Mouse (Mus musculus): Measurements from ENCODE around the gene Ccdc167.
A peak's percentile ranks its signal among the peaks of the same experiment; 100 is the strongest.

The Ccdc167 gene

GRCm38 (mm10) chr17:29716732-29717445, at the start of gene Ccdc167:
Ccdc167 (minus strand) TSS chr17:29717044.
- peak; percentile 95 for DNase-seq

GRCm38 (mm10) chr17:29765380-29765779, 48.5 kb upstream of the Ccdc167 start:
- DNase-seq: no peak

GRCm38 (mm10) chr17:29762551-29762950, 45.7 kb upstream of the Ccdc167 start:
- DNase-seq: peak; percentile 75 to 77

GRCm38 (mm10) chr17:29761938-29762337, 45.1 kb upstream of the Ccdc167 start:
- DNase-seq: no peak

- no peak for DNase-seq
These were observed 43.8 kb upstream of the Ccdc167 start for GRCm38 (mm10) chr17:29760404-29761375.

GRCm38 (mm10) chr17:29759963-29760362, 43.1 kb upstream of the Ccdc167 start:
- no peak for DNase-seq

DNA sequence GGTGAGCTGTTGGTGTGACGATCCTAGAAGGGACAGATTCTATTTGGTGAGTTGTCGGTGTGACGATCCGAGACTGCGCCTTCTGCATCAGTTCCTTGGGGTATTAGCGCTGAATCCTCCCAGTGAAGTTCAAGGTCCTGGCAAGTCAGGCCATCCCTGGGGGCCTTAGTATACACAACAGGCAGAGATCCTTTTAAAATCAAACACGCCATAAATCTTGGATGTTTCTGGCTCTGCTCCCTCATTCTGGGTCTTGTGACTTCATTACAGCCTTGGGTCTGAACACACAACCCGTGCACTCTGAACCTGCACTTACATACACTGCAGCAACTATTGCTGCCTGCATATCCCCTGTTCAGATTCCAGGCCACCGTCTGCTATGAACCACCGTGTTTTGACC, 39.5 kb upstream of the Ccdc167 start:
- no peak for DNase-seq

- DNase-seq: no peak
These were observed 37.7 kb upstream of the Ccdc167 start for GRCm38 (mm10) chr17:29754510-29754909.

DNA sequence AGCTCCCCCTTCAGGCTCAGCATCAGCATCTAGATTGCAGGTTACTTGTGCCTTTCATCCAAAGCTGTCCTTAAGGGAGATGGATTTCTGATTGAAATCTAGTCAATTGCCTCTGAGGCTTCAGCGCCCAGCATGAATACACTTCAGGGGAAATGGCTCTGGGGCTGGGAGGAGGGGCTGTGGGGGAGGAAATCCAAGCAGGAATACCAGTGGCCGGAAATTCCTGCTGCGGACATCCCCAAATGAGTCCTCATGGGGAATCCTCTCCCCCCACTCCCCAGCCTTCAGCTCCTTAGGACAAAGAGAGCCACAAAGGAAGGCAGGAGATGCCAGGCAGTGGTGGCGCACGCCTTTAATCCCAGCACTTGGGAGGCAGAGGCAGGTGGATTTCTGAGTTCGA, 30.6 kb upstream of the Ccdc167 start:
- no peak for DNase-seq

- DNase-seq: no peak
These were observed 21.3 kb upstream of the Ccdc167 start for GRCm38 (mm10) chr17:29737849-29738804.

DNA sequence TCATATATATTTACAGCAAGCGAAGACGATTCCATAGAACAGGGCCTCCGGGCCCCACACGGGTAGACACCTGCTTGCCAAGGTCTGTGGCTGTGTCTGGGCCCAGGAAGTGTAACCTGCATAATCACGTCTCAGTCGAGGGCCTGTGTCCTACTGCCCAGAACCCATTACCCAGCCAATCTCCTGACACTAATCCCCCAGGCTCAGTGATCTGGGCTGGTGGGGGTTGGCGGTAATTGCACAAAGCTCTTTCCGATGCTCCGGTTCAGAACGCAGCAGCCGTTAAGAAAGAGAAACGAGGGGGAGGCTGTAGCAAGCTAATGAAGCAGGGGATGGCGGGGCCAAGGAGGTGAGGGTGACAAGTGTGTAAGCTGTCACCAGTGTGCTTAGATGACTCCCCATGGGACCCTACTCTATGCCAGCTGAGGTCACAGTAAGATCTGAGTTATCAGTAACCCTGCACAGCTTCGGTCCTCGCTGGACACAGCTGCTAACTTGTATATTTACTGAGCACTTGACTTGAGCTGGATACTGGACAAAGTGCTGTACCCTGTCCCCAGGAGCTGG, 19.7 kb upstream of the Ccdc167 start:
- no peak for DNase-seq

- no peak for DNase-seq
These were observed 15.7 kb upstream of the Ccdc167 start for GRCm38 (mm10) chr17:29732522-29732921.

DNA sequence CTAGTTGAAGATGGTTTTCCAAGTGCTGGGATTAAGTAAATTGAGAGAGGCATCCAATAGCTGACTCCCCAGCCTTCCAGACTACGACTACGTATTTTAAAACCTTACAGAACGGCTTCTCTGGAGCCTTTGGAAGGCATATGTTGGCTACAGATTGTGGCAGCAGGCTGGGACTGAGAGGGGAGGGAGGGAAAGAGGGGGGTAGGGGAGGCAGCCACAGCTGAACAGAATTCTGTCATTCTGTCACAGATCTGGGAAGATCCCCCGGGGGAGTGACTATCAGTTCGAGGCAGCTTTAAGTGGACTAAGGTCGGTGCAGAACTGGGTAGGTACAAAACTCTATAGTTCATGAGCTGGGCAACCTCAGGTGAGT, 15.1 kb upstream of the Ccdc167 start:
- DNase-seq: no peak

DNA sequence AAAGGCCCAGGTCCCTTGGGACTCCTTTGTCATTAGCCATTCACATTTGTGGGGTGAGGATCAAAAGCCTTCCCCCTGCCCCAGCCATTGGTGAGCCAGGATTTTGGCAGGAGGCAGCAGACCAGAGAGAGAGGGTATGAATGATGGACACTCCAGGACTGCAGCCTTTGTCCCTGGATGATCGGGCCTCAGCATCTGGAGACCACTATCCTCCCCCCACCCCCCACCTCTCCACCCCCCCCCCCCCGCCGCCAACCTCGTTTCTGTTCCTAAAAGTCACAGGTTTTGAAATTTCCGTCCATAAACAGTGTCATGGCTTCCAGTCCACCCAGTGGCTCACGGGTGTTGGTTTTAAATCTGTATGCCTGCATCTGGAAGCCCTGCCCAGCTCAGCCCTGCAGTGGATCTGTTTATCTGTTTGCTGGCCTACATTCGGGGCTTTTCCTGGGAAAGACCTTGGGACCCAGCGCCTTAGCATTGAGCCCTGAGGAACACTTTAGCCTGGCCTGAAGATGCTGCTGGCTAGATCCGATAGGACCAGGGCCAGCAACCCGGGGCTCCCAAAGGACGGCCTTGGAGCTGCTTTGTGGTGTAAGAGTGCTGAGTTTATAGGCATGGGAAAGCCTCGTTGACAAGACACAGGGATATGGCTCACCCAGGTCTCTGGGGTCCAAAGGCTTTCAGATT, 14.6 kb upstream of the Ccdc167 start:
- DNase-seq: no peak

DNA sequence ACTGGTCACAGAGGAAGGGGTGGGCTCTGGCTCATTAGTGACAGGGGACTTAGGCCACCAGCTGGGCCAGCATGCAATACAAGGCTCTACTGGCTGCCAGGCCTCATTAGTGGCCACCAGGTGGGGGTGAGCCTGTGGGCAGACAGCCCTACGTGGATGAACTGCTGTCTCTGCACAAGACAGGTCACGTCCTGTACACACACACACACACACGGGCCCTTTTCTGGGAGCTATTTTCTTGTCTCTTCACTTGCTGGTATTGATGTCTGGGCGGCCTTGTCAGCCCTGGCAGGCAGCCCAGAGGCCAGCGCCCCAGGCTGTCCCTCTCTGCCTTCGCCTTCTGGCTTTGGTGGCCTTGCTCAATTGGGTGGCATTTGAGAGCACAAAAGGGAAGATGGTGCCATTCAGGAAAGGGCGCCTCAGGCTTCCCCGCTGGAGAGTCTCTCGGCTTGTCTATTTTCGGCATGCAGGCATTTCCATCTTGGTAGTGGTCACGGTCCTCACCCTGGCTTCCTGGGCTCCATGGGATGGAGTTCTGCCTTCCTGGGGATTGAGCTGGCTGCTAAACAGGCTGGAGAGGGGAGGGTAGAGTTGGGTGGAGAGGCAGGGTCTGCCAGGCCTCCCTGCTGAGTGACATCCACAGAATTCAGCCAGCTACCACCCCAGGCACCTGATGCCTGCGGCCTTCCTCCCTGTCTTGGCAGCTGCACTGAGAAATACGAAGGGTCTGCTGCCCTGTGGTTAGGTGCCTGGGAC, 13.8 kb upstream of the Ccdc167 start:
- no peak for DNase-seq

- DNase-seq: peak in 1 of 2 experiments; percentile 22
These were observed 11.2 kb upstream of the Ccdc167 start for GRCm38 (mm10) chr17:29728082-29728481.

DNA sequence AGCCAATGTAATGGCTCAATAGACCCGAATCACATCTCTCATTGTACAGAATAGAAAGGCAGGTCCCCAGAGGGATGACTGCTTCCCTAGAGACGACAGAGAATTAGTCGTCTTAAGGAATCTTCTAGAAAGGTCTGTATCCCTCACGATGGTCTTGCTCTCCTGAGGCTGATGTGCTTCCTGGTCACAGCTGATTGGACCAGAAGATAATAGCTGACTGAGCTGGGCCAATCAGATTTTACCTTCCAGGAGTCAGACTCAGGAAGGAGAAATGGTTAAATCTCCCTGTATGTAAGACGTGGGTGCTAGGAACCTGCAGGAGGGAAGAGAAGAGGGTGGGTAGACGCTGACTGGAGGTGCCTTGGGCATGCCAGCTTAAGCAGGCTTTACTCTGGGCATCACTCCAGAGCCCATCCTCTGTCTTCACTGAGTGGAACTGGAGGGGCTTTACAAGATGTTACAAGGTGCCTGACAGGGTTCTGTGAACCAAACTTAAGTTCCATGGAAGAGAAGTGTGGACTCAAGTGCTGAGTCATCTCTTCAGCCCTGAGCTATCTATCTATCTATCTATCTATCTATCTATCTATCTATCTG, 8.3 kb upstream of the Ccdc167 start:
- no peak for DNase-seq

GRCm38 (mm10) chr17:29724610-29725009, 7.8 kb upstream of the Ccdc167 start:
- DNase-seq: no peak

- DNase-seq: no peak
These were observed 4.0 kb upstream of the Ccdc167 start for GRCm38 (mm10) chr17:29720755-29721365.
